Mouse (Mus musculus) urinary bladder, postnatal 14 days (tissue): ENCODE results near the gene Rfwd3.
"Not testable (repeated sequence)": the region's sequence is repeated elsewhere in the genome, so short reads cannot be mapped to it uniquely, and the experiment has no call there.

Source experiments
- DNase-seq: peaks from one replicate; pipeline ENCODE4 v3.0.0; 2021; ENCODE audit warnings: low spot score

The Rfwd3 gene

GRCm38 (mm10) chr8:111285603-111286002 lies 14.4 kb downstream of the Rfwd3 start:
- no peak for DNase-seq

GRCm38 (mm10) chr8:111282093-111282492 lies 17.9 kb downstream of the Rfwd3 start:
- no peak for DNase-seq

- no peak for DNase-seq
These were observed 31.7 kb downstream of the Rfwd3 start for GRCm38 (mm10) chr8:111268277-111268676.

GRCm38 (mm10) chr8:111266161-111266560 lies 33.9 kb downstream of the Rfwd3 start:
- DNase-seq: not testable (repeated sequence)

- DNase-seq: no peak
These were observed 35.3 kb downstream of the Rfwd3 start for GRCm38 (mm10) chr8:111264693-111265220.

- peak; percentile 12 for DNase-seq
These were observed 38.0 kb downstream of the Rfwd3 start for GRCm38 (mm10) chr8:111261981-111262381.

- DNase-seq: no peak
These were observed 39.8 kb downstream of the Rfwd3 start for GRCm38 (mm10) chr8:111260251-111260650.

GRCm38 (mm10) chr8:111259408-111259741 lies 40.6 kb downstream of the Rfwd3 start:
- DNase-seq: no peak

- DNase-seq: peak; percentile 95
These were observed 41.2 kb downstream of the Rfwd3 start, which contains the start of gene Glg1 for GRCm38 (mm10) chr8:111258631-111259407. Glg1 (minus strand) TSS chr8:111259216.

GRCm38 (mm10) chr8:111258010-111258630 lies 41.9 kb downstream of the Rfwd3 start:
- DNase-seq: no peak

- DNase-seq: no peak
These were observed 47.4 kb downstream of the Rfwd3 start for GRCm38 (mm10) chr8:111252487-111253112.

GRCm38 (mm10) chr8:111250111-111250510 lies 49.9 kb downstream of the Rfwd3 start:
- no peak for DNase-seq

GRCm38 (mm10) chr8:111248136-111248535 lies 51.9 kb downstream of the Rfwd3 start:
- no peak for DNase-seq

GRCm38 (mm10) chr8:111246864-111247263 lies 53.2 kb downstream of the Rfwd3 start:
- DNase-seq: not testable (repeated sequence)

GRCm38 (mm10) chr8:111246287-111246830 lies 53.7 kb downstream of the Rfwd3 start:
- DNase-seq: no peak

GRCm38 (mm10) chr8:111237301-111237700 lies 62.7 kb downstream of the Rfwd3 start:
- DNase-seq: no peak

- DNase-seq: no peak
These were observed 66.3 kb downstream of the Rfwd3 start for GRCm38 (mm10) chr8:111233730-111234129.

GRCm38 (mm10) chr8:111224153-111224552 lies 75.9 kb downstream of the Rfwd3 start:
- no peak for DNase-seq
